Mouse (Mus musculus): ENCODE results near the gene F12.

DNA sequence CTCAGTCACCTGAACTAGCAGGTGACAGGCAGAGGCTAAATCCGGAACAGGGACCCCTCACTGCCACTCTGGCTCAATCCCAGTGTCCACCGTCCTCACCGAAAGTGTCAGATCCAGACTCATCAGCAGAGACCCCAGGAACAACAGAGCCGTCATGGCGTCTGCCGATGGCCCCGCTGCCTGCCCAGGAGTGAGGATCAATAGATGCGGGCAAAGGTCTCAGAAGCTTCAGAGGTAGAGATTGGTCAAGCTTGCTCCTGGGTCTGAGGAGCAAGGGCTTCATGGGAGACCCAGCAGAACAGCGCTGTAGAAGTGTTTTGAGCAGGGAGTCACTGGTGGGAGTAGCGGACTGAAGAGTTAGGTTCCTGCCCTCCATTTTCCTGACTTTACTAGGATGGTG lies at the start of gene F12:
- TF ChIP-seq CTCF (conservative IDR thresholded peaks at IDR 0.05; ENCODE audit: low read length) = no peak
- no peak for TF ChIP-seq NANOG (IDR thresholded peaks at IDR 0.05; ENCODE audit: borderline replicate concordance, low read length)

All from E14TG2a.4 (cell line).